Mouse (Mus musculus): ENCODE results near the gene Gm49721.
"Not testable (repeated sequence)": the region's sequence is repeated elsewhere in the genome, so short reads cannot be mapped to it uniquely, and the experiment has no call there.

Gene Gm49721

DNA sequence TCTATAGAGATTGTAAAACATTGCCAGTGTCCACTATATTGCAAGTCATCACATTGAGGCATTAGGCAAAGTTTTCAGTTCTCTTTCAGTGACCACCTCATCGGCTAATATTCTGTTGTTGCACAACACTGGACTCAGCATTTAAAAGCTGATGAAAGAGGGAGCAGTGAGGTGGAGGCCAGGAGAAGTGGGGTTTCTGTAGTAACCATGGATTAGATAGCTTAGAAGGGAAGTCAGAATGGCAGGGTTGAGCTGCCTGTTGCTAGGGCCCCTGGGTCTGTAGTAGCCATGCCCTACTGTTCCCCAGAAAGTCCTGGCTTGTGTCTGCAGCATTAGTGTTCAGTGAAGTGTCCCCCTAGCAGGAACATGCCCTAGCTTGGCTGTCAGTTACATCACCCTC lies 7.4 kb downstream of the Gm49721 start:
- not testable (repeated sequence) for DNase-seq

DNA sequence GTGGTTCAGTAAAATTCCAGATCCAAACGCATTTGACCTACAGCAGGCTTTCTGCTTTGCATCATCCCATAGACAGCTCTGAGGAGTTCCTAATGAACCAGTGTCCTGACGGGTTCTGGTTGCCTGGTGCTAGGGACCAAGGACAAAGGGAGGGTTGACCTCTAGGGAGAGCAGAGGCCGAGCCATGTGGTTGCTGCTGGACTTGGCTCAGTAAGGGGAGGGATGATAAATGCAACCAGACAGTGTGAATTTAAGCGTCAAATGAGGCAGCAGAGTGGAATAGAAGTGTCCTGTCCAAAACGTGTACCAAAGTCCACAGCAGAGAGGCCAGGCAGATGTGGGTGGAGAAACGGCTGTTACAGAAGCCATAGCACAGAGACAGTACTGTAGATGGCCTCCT lies 16.8 kb downstream of the Gm49721 start:
- not testable (repeated sequence) for DNase-seq

DNA sequence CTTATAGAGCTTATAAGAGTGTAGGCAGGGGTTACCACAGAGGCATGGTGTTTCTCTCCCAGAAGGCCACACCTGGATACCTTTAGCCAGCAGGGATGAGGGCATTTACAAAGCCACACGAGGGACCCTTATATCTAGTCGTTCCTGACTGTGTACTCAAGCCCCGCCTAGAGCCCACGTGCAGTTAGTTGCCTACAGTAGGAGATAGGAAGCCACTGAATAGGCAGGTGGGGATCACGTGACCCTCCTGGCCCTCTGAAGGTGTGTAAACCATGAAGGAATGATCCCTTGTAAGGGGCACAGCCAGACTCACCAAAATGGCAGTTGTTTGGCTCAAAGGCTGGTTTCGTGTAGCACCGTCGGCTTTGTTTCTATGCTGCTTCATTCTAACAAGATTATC lies 18.1 kb downstream of the Gm49721 start:
- not testable (repeated sequence) for DNase-seq

DNA sequence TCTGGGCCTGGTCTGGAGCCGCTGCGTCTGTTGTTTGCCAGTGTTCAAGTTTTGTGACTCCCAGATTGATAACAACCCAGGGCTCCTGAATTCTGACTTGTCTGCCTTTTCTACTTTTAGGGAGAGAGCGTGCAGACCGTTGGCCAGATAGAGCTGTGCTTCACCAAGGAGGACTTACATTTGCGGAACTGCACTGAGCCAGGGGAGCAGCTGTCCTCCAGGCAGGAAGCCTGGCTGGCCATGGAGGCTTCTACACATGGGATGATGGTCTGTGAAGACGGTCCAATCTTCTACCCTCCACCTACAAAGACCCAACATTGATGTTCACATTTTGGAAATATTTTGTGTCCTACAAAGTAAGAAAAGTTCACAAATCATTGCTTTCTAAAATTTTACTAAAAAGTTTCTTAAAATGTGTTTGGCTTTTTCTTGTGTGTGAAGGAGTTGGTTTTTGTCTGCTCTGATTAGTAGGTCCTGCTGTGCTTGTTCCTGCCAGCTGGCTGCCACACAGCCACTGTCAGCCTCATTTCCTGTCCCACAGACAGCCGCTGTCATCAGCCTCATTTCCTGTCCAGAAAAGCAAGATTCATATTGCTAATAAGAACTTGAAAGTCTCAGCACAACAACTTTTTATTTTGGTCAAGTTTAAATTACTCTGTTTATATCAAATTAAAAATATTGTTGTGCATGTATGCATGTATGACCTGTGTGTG lies 19.2 kb downstream of the Gm49721 start:
- not testable (repeated sequence) for DNase-seq

DNA sequence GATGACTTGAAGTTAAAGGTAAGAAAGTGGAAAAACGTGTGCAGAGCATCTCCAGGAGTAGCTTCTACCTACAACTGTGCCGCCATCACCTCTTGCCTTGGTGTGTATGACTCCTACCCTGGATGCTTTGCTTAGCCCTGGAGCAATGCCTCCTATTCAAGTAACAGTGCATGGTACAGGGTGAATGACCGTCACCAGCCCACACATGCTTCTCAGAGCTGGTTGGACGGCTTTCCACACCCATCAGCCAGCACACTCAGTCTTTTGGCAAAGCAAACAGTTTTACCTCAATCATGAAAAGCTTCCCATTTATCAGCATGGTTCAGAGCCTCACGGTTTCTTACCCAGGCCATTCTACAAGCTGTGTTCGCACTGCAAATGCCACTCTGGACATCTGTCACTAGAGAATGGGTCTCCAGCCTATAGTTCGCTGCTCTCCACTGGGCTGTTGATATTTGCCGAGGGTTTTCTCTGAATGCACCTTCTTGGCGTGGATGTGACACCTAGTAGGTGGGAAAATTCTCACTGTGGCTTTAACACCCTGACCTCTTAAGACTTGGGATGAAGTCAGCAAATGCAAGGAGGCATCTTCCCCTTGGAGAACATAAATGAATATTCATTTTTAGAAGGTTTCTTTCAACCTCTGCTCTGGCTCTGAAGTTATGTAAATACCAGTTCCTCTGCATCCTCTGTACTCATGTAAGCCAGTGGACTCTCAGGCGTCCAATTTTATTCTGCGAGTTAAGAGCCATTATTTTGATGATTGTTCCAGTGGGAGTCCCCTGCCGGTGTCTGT lies 23.3 kb downstream of the Gm49721 start:
- DNase-seq: not testable (repeated sequence)

DNA sequence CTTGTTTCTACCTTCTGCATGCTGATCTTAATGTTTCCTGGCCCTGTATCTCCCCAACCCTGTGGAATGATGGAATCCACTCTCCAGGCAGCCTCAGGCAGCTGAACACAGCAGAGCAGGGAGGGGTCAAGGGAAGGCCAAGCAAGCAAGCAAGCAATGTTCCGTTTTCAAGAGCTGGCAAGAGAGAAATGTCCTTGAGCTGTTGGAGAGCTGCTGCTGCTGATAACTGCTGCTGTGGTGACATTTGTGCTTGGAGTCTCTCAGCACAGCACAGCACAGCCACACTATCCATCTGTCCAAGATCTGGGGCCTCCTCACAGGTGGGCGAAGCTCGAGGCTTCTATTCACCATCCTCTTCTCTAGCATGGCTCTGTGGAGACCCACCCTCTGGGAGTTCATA lies 24.7 kb downstream of the Gm49721 start:
- DNase-seq: not testable (repeated sequence)

DNA sequence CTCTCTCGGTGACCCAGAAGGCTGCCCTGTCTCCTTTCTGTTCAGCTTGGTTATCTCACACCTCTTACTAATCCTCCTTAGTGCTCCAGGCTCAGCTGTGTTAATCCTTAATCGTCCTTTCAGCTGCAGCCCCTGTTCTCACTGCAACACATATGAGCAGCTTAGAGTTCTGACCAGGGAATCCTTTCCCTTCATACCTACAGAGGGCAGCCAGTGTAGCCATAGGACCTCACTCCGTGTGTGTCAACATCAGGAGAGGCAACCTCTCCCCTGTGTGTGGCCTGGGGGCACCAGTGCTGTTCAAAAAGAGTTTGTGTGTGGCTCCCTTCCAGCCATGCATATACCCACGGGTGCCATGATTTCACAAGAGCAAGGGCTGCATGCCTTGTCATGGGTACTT lies 26.9 kb downstream of the Gm49721 start:
- not testable (repeated sequence) for DNase-seq

DNA sequence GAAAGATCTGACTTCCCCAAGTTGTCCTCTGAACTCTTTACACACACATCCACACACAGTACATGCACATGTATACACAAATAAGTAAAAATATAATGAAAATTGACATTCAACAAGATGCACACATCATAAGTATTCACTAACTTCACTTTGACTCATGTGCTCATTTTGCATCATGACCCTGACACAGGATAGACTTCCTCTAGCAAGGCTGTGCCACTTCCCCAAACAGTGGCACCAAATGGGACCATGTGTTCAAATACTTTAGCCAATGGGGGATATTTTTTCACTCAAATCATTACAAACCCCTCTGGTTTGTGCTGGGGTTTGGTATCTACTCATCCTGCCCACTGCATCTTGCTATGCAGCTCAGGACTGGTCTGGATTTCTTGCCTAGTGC lies 30.2 kb downstream of the Gm49721 start:
- DNase-seq: not testable (repeated sequence)

DNA sequence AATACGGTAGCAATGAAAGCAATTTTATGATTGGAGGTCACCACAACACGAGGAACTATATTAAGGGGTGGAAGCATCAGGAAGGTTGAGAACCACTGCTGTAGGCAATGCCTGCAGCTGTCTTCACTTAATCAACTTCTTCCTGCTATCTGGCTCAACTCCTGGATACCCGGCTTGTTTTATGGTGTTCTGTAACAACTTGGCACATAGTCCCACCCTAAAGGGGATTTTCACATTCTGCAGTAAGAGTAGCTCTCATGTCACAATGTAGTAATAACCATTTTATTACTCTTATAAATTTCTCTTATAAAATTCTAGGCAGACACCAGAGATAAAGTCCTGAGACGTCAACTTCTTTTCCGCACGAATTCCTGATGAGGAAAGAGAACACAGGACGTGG lies 30.7 kb downstream of the Gm49721 start:
- not testable (repeated sequence) for DNase-seq

DNA sequence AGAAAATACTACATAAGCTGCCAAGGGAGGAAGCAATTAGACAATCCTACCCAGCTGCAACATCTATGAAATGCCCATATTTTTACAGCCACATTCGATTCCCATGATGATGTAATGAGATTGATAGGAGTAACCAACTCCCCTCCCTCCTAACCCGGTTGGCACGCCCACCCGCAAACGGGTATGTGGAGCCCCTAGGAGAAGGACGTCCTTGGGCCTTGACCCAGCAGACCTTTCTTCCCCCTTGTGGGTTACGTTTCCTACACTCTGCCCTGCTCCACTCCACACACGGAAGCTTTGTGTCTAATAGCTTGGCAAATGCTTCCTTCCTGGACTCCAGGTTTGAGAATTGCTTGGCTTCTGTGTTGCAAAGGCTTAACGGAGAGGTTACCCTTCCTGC lies 31.2 kb downstream of the Gm49721 start:
- DNase-seq: not testable (repeated sequence)

DNA sequence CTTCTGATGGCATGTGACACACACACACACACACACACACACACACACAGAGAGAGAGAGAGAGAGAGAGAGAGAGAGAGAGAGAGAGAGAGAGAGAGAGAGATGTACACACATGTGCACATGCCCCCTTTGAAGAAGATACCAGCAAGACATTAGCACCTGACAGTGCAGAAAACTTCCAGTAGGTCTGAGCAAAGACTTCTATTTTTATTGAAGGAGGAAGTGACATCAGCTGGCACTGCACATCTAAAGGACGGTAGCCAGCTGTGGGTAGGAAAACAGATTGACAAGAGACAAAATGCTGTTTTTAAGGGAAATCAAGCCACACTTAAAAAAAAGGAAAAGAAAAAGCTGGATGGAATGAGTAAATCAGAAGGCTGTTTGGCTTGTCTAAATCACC lies 35.5 kb downstream of the Gm49721 start:
- DNase-seq: not testable (repeated sequence)

DNA sequence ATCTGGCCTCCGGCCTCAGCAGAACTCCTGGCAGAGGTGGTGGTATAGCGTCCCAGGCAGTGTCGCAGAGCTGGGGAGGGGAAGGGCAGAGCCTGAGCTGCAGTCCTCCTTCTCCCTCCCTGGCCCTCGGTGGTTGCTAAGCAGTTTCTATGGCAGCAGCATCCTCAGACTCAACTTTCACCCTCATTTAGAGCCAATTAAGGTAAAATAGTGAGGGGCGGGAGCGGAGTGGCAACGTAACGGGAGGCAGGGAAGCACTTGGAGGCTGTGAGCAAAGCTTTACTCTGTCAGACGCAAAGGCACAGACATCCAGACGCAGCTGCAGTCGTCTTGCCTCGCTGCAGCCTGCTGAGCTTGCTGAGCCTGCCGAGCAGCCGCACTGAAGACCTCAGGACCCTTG lies 46.6 kb downstream of the Gm49721 start, which contains the start of gene Gm1604a:
TSS of gene Gm1604a (plus strand) at position 312 of the 400 bp plus-strand sequence.
- peak; percentile 51 for DNase-seq

DNA sequence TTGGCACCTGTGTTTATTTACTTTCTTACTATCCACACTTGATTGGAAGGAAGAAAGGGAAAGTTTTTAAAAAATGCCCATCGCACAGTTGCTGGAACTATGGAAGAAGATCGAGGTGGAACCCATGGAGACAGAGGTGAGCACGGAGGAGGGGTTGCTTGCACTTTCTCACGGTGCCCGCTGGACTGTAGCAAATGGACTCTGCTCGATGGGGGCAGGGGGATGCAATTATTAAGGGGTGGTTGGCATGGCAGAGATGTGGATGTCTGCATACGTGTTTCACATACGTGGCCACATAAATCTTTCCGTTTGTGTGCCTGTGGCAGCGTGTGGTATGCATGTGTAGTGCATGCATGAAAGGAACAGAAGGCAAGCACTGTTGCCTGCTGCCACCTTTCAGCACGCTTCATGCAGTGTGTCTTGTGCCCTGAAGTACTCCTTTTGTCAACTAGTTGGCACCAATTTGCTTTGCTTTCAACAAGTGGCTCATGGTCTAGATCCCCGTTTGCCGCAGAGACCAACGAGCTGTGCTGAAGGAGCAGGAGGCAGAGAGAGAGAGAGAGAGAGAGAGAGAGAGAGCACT lies 47.2 kb downstream of the Gm49721 start:
- not testable (repeated sequence) for DNase-seq

DNA sequence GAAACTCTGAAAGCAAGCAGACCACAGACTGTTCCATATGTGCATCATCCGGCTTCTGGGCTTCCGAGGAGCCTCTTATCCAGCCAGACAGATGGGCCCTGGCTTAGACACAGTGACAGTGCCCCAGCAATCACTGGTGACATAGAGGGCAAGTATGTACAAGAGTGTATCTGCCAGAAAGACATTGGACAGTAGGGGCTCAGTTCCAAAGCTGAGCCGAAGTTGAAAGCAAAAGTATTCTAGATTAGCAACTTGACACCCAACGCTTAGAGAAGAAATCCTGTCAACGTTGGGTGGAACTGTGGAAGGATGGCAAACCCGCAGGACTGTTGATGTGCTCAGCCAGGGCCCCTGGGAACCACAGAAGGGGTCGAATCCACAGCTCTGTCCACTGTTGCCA lies 51.5 kb downstream of the Gm49721 start:
- not testable (repeated sequence) for DNase-seq

DNA sequence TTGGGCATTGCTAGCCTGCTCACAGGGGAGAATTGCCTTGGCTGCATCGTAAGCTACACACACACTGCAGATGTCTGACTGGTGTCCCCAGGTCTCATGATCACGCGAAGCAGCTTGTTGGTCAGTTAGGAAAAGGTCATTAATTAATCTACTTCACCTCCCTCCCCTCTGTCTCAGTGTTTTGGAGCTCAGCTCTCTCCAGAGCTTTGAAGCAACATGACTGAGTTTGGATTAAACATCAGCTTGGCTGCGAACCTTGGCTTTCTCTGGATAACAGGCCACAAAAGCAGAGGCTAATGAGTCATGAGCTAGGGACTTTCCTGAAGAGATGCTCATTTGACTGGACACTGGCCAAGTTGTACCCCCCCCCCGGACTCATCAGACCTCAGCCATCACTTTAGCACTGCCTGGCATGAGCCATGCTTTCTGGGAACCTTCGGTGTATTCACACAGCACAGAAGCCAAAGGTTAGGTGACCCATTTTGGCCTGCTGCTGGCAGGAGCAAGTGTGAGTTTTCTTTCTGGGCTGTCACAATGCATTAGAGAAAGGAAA lies 52.0 kb downstream of the Gm49721 start:
- DNase-seq: not testable (repeated sequence)

DNA sequence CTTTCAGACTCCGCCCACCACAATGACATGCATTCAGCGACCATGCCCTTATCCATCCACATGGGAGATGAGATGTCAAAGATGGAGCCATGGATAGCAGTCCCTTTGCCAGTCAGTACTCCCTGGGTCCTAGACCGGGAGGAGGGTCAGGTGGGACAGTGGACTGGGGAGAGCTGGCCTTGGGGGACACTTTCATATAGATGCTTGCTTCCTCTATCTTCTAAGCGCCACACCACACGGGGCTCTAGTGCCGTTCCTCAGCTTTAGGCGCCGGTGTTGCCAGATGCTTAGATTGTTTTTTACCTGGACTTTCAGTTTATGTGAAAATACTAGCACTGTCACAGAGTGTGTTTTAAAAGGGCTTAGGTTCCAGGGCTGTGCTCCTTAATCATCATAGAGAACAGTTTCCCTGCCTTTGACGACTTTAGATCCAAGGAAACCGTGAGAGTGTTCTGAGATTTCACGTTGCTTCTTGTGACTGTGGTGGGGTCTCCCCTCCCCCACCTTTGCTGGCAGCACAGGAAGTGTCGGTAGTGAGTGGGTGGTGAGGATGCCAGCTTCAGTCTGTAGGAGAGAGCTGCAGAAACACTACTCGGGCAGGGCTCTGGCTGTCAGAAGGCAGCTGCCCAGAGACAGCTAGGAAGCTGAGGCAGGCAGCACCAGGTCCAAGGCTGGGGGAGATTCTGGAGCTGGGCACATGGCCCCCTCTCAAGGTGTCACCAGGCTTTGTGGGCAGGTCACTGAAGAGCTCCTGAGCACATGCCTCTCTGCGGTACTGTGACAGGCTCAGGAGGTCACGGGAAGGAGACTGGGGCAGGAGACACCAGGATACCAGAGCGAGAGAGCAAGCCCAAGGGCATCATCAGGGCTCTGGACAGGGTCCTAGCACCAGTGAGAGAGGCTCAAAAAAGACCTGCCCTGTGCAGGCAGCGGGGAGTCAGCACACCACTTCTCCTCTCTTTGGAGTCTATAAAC lies 54.8 kb downstream of the Gm49721 start:
- not testable (repeated sequence) for DNase-seq

DNA sequence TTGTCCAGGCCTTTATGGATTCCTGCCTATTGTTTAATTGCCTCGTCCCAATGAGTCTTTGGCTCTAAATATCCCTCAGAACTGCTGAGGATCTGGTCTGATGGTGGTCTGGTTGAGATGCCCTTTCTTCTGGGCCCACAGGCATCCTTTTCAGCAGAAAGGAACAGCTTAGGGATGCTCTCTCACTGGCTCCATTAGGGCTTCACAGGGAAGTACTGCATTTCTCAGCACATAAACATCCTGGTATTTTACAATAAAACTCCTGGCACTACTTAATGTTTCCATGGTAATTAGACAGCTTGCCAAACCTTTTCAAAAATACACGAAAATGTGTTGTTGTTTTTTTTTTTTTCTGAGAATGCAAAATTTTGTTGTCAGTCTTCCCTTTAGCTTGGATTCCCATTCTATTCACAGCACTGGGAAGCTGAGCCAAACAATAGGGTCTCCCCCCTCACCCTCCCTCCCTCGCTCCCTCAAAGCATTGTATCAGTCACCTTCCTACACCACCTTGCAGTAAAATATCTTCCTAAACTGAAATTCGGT lies 90.4 kb downstream of the Gm49721 start:
- DNase-seq: not testable (repeated sequence)

DNA sequence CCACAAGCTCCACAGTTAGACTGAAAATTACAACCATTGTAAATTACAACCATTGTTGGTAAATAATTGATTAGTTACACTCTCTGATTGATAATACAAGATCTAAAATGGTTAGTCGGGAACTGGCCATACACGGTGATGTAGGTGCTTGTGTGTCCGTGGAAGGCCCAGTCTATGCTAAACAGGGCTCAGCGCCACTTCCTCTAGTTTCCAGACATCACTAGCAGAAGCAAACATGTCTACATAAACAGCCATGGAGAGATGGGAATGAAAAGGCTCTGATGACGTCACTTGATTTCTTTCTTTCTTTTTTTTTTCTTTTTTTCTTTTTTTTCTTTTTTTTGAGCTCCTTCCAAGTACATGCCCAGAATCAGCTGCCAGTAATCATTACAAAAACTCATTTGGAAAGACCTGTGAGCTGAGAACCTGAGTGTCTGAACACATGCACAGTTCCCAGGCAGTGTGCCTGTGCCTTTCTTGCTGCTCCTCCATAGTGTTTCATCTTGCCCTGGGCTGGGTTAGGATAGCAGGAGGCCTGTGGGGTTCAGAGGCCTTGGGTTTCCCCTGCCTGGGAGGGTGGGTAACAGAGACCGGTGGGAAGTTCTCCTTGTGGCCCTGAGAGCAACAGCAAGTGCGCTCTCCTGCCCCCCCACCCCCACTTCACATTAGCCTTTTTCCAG lies 91.0 kb downstream of the Gm49721 start:
- DNase-seq: not testable (repeated sequence)

DNA sequence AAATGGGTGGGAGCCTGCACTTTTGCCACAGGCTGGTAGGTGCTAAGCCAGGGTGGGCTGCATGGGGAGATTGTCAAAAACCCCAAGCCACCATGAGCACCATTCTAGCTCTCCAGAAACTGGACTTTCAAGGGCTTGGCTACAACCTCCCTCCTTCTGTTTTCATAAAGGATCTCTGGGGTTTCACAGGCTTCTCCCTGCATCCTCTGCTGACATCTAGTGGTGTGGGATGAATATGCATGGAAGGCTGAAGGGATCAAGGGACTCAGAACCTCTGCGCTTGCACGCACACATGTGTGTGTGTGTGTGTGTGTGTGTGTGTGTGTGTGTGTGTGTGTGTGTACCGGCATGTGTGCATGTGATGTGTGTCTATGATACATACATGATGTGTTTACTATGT lies 95.8 kb downstream of the Gm49721 start:
- not testable (repeated sequence) for DNase-seq

DNA sequence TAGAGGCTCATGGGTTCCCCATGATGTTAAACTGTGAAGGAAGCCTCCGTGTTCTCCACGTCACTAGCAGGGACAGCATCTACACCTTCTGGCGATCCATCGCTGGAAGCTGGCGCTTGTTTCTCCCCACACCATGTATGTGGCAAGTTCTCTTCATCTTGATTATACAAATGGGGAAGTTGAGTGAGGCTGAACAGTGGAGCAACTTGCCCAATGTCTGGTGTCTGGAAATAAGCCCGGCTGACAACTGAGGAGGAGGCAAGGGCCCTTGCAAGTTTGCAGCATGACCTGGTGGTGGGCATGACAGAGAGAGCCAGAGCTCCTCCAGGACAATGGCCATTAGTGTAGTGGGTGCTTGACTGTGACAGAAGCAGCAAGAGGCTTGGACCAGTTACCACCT lies 96.8 kb downstream of the Gm49721 start:
- DNase-seq: not testable (repeated sequence)

DNA sequence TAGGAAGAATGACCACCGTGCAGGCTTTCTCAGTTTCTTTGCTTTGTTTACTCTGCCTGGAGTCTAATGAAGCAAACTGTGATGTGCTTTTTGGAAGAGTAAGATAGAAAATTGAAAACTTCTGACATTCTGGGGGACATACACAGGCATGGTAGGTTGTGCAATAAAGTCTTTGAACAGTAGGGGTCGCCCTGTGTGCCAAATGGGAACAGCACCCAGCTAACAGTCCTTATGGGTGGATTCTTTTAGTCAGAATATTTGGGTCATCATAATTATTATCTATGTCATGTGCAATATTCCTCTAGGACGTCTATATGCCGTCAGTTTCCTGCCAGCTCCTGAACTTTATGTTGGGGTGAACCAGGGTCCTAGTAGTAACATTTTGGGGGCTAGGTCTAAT lies 100.9 kb downstream of the Gm49721 start:
- DNase-seq: peak; percentile 57
